Comparison of ENCODE assay signal across 9 mouse cellular contexts in genomic region chr5:88399849-88400248, GRCm38 (mm10). TPM values are rescaled to one million over a fixed set of nuclear protein-coding genes. Genes with fewer than 3 reads are reported as not detected.
DNase-seq lines count a peak whose midpoint lies in the region; ATAC-seq and TF ChIP-seq lines count a peak whose summit lies in the region.
"Had no signal": no experiment of that assay in that cellular context is flagged by ENCODE, and none has a peak within 500 bp of the region (broad histone marks: within the 10 kb centered on the region; RNA-seq: fewer than 3 reads in every experiment).

No protein-coding gene starts in this region.

- in situ Hi-C loops in ES-E14 (cut with MboI; ENCODE audit: low sequenced_read_pairs in 2 of 2, unreplicated experiment in 2 of 2) = no loop called here

- H3K36me3 ChIP-seq in ES-E14 (ENCODE audit: control insufficient read depth, insufficient read depth, low read length, poor library complexity, severe bottlenecking) = no peaks in the 10 kb centered on the region
- H3K36me3 ChIP-seq: liver, embryonic 15.5 days had no signal

- DNase-seq in ES-E14 (ENCODE audit: low read depth, low spot score) = peak; percentile 57
- peak; percentile 31 for DNase-seq in adrenal gland, adult 8-10 months
- peak; percentile 69 for DNase-seq in embryo, embryonic 10 days (ENCODE audit: low spot score)
- DNase-seq in gonadal fat pad, adult 2 months (ENCODE audit: low read depth) = peak; percentile 8
- peak; percentile 67 for DNase-seq in layer of hippocampus, adult 9-10 months (ENCODE audit: low spot score)
- DNase-seq in lung, postnatal 14 days = peak; percentile 78
- peak; percentile 68 for DNase-seq in right cerebral cortex, postnatal 25 days

- no peaks in the 10 kb centered on the region for H3K9me3 ChIP-seq in ES-E14 (ENCODE audit: control insufficient read depth, insufficient read depth, low read depth, low read length)
- H3K9me3 ChIP-seq: liver, embryonic 15.5 days had no signal

- no peak for ATAC-seq in activated CD4-positive, CD25-positive, alpha-beta regulatory T cell, adult 4 months

- no peak overlapping the region for H3K9ac ChIP-seq in ES-E14 (ENCODE audit: insufficient read depth, low read depth, low read length, poor library complexity, severe bottlenecking)
- H3K9ac ChIP-seq: liver, embryonic 15.5 days had no signal

- H3K4me3 ChIP-seq in ES-E14 (ENCODE audit: insufficient read depth in 1 of 2, low read depth in 1 of 2, low read length in 2 of 2, poor library complexity in 1 of 2, severe bottlenecking in 1 of 2) = no peak overlapping the region
- H3K4me3 ChIP-seq: liver, embryonic 15.5 days had no signal

- H3K27ac ChIP-seq in ES-E14 (ENCODE audit: insufficient read depth, low read depth, low read length, poor library complexity, severe bottlenecking) = no peak overlapping the region
- H3K27ac ChIP-seq: liver, embryonic 15.5 days had no signal

- H3K4me1 ChIP-seq in ES-E14 (ENCODE audit: control insufficient read depth in 2 of 2, insufficient read depth in 2 of 2, low read length in 2 of 2, poor library complexity in 1 of 2) = peaks cover 0 to 3% of the 10 kb centered on the region in 2 experiments; a peak in 1 of 4 replicates
- H3K4me1 ChIP-seq: liver, embryonic 15.5 days had no signal

TF ChIP-seq in ES-E14, 5 proteins besides CTCF, POLR2A, EP300 and RAD21:
- no peak for TF ChIP-seq HCFC1 (IDR thresholded peaks at IDR 0.05; ENCODE audit: borderline replicate concordance, insufficient read depth, low read length)
- TF ChIP-seq ZC3H11A (IDR thresholded peaks at IDR 0.05; ENCODE audit: borderline replicate concordance, low read depth, low read length) = peak; percentile 57; the same call in 1 of the 2 replicates
- peak; percentile 99 for TF ChIP-seq ZNF384 (IDR thresholded peaks at IDR 0.05; ENCODE audit: low read depth, low read length)

RNA-seq across cellular contexts. Expression of gene Amtn, which starts 23.9 kb away (rescaled TPM):
- not detected in 2 replicates for total RNA-seq in ES-E14 (2012; rRNA removed)
- not detected for total RNA-seq in adrenal gland, adult 8-10 months (2022)
- polyA plus RNA-seq in gonadal fat pad, adult 2 months (2012; rRNA removed) = not detected in 2 replicates
- polyA plus RNA-seq in activated CD4-positive, CD25-positive, alpha-beta regulatory T cell, adult 4 months (2017; shearing (Covaris generic)) = not detected
- polyA plus RNA-seq: liver, embryonic 15.5 days had no signal

RNA-seq across cellular contexts. Expression of gene Ambn, which starts 55.9 kb away (rescaled TPM):
- not detected in 2 replicates for total RNA-seq in ES-E14 (2012; rRNA removed)
- not detected for total RNA-seq in adrenal gland, adult 8-10 months (2022)
- polyA plus RNA-seq in gonadal fat pad, adult 2 months (2012; rRNA removed) = not detected in 2 replicates
- not detected for polyA plus RNA-seq in activated CD4-positive, CD25-positive, alpha-beta regulatory T cell, adult 4 months (2017; shearing (Covaris generic))
- polyA plus RNA-seq: liver, embryonic 15.5 days had no signal

Comparison
In these comparisons a context has a peak if more than half of its experiments do, and no peak if none do; other contexts are left out.
1. DNase-seq: peak in every context shown above with its lines; median percentile 78 in lung, postnatal 14 days; 69 in embryo, embryonic 10 days; 68 in right cerebral cortex, postnatal 25 days; 67 in layer of hippocampus, adult 9-10 months; 57 in ES-E14; 31 in adrenal gland, adult 8-10 months; 8 in gonadal fat pad, adult 2 months.